Mouse (Mus musculus) neural tube, embryonic 12.5 days (tissue): Measurements from ENCODE around the gene Ptprm. TPM values are rescaled to one million over a fixed set of nuclear protein-coding genes. Genes with fewer than 3 reads are reported as not detected.
A peak's percentile ranks its signal among the peaks of the same experiment; 100 is the strongest.

Experiments
- ATAC-seq: fragments of 200-750 bp; cut with Nextera tagmentation; 2 replicates; pipeline ENCODE4 v1.8.0; 2017; ENCODE audit warnings: low read depth, mild to moderate bottlenecking, moderate TSS enrichment, moderate library complexity; ENCODE audit not compliant: low FRiP score
- H3K27ac ChIP-seq: fragments of 300-500 bp; sonication (generic); 2 replicates; pipeline ENCODE4 v1.5.1; 2016
- H3K27me3 ChIP-seq: fragments of 300-500 bp; sonication (generic); replicated peaks from 2 replicates; pipeline ENCODE4 v1.6.1; 2016; ENCODE audit warnings: mild to moderate bottlenecking
- H3K36me3 ChIP-seq: fragments of 300-500 bp; sonication (generic); 2 replicates; pipeline ENCODE4 v1.6.1; 2016; ENCODE audit warnings: mild to moderate bottlenecking
- H3K4me1 ChIP-seq: fragments of 300-500 bp; sonication (generic); 2 replicates; pipeline ENCODE4 v1.6.1; 2016
- H3K4me2 ChIP-seq: fragments of 300-500 bp; sonication (generic); replicated peaks from 2 replicates; pipeline ENCODE4 v1.6.1; 2016; ENCODE audit warnings: mild to moderate bottlenecking
- H3K4me3 ChIP-seq: fragments of 300-500 bp; sonication (generic); 2 replicates; pipeline ENCODE4 v1.5.1; 2016
- H3K9ac ChIP-seq: fragments of 300-500 bp; sonication (generic); 2 replicates; pipeline ENCODE4 v1.6.1; 2016; ENCODE audit warnings: mild to moderate bottlenecking
- H3K9me3 ChIP-seq: fragments of 300-500 bp; sonication (generic); 2 replicates; pipeline ENCODE4 v1.6.1; 2016; ENCODE audit warnings: mild to moderate bottlenecking
- WGBS: fragments of 180-500 bp; shearing (Covaris S2); methylation state at CpG from one replicate; pipeline ENCODE4 v1.1.7; 2016; 5-methylcytosine and 5-hydroxymethylcytosine counted together
- polyA plus RNA-seq: library from polyadenylated mRNA; unstranded; fragments of >200 nt; fragmentation: Nextera tagmentation; extraction: Ambion mirVana; gene quantifications from 2 replicates; pipeline ENCODE4 v1.2.1, GENCODE M21; 2016

Ptprm gene
- polyA plus RNA-seq, 1 experiment from 2014 or later: 15.6 TPM

DNA sequence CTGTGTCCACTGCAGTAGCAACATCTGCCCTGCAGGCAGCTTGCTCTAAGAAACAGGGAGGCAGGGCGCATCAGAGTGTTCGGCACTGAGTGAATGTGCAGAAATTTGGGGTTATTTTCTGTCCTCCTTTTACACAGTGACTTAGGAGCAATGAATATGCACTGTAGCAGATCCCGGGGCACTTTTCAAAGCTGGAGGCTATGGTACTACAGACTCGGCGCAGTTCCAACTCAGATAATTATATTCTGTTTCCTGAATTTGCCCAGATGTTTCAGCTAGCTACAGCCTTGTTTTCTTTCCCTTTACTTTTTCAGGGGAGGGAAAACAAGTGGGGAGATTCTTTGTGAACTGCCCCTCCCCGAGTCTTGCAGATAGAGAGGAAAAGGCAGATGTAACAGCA lies 281.1 kb downstream of the Ptprm start:
- H3K9ac ChIP-seq: no peak overlapping the region
- no peak overlapping the region for H3K4me3 ChIP-seq
- no peak for ATAC-seq
- no peaks in the 10 kb centered on the region for H3K27me3 ChIP-seq
- H3K4me2 ChIP-seq: no peak overlapping the region
- H3K36me3 ChIP-seq: no peaks in the 10 kb centered on the region
- 84% methylated on average over 6 of the region's 6 CpGs for WGBS
- no peak overlapping the region for H3K27ac ChIP-seq
- H3K4me1 ChIP-seq: no peaks in the 10 kb centered on the region
- H3K9me3 ChIP-seq: no peaks in the 10 kb centered on the region

- Histone ChIP-seq H3K4me1 (no peaks in the 10 kb centered on the region), H3K27me3 (no peaks in the 10 kb centered on the region), H3K9ac (no peak overlapping the region), H3K9me3 (no peaks in the 10 kb centered on the region), H3K4me3 (no peak overlapping the region), H3K4me2 (no peak overlapping the region), H3K27ac (no peak overlapping the region), H3K36me3 (no peaks in the 10 kb centered on the region)
- ATAC-seq: no peak
- 85% methylated on average over 7 of the region's 7 CpGs for WGBS
These were observed 282.8 kb downstream of the Ptprm start for GRCm38 (mm10) chr17:67071231-67072009.

- Histone ChIP-seq H3K27ac (no peak overlapping the region), H3K9me3 (no peaks in the 10 kb centered on the region), H3K4me1 (no peaks in the 10 kb centered on the region), H3K36me3 (no peaks in the 10 kb centered on the region), H3K4me3 (no peak overlapping the region), H3K27me3 (no peaks in the 10 kb centered on the region), H3K4me2 (no peak overlapping the region), H3K9ac (no peak overlapping the region)
- WGBS: 86% methylated on average over 5 of the region's 5 CpGs
- no peak for ATAC-seq
These were observed 290.6 kb downstream of the Ptprm start for GRCm38 (mm10) chr17:67063611-67064010.

DNA sequence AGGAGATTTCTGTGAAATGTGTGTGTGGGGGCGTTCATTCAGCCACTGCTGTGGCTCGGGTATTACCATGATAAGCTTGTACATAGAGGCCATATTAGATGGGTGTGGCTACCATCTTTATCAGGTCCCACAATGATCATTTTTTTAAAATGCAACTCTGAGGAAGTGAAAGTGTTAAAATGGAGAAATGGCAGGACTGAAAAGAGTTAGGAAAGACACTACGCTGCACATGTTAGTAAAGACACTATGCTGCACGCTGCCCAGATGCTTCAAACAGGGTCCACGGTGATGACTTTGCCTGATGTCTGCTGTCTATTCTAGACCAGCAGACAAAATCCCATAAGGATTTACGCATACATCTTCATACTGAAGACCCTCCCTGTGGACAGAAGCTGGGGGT lies 298.6 kb downstream of the Ptprm start:
- no peaks in the 10 kb centered on the region for H3K9me3 ChIP-seq
- H3K4me1 ChIP-seq: peaks cover 6% of the 10 kb centered on the region; the same call in 1 of the 2 replicates
- no peak overlapping the region for H3K4me3 ChIP-seq
- no peaks in the 10 kb centered on the region for H3K36me3 ChIP-seq
- H3K27ac ChIP-seq: no peak overlapping the region
- H3K4me2 ChIP-seq: no peak overlapping the region
- ATAC-seq: no peak
- WGBS: 92% methylated on average over 6 of the region's 6 CpGs
- H3K9ac ChIP-seq: no peak overlapping the region
- no peaks in the 10 kb centered on the region for H3K27me3 ChIP-seq

DNA sequence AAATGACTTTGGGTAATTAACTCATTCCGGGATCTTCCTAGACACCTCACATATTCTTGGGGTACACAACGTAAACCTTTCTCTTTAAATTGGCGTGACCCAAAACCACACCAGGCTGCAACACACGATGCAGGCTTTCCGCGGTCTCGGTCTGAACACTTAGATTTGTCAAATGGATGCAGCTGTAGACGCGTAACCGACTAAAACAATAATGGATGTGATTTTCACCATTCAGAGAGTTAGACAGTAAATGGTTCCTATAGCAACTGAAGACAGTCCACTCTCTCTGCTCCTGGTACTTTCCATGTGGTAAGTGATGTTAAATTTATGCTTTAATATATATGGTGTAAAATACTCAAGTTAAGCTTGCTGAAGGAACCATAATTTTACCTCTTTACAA lies 300.1 kb downstream of the Ptprm start:
- no peaks in the 10 kb centered on the region for H3K9me3 ChIP-seq
- H3K4me2 ChIP-seq: no peak overlapping the region
- no peaks in the 10 kb centered on the region for H3K27me3 ChIP-seq
- H3K4me1 ChIP-seq: peaks cover 6% of the 10 kb centered on the region; the same call in 1 of the 2 replicates
- H3K9ac ChIP-seq: no peak overlapping the region
- no peak overlapping the region for H3K4me3 ChIP-seq
- H3K36me3 ChIP-seq: no peaks in the 10 kb centered on the region
- no peak overlapping the region for H3K27ac ChIP-seq
- peak; percentile 41; the same call in 1 of the 2 replicates for ATAC-seq
- WGBS: 74% methylated on average over 10 of the region's 10 CpGs

- no peak overlapping the region for H3K4me2 ChIP-seq
- H3K9ac ChIP-seq: no peak overlapping the region
- H3K27ac ChIP-seq: no peak overlapping the region
- no peaks in the 10 kb centered on the region for H3K9me3 ChIP-seq
- no peak overlapping the region for H3K4me3 ChIP-seq
- WGBS: 65% methylated on average over 11 of the region's 11 CpGs
- no peak for ATAC-seq
- H3K4me1 ChIP-seq: peaks cover 6% of the 10 kb centered on the region; the same call in 1 of the 2 replicates
- H3K36me3 ChIP-seq: no peaks in the 10 kb centered on the region
- H3K27me3 ChIP-seq: no peaks in the 10 kb centered on the region
These were observed 301.5 kb downstream of the Ptprm start for GRCm38 (mm10) chr17:67052624-67053314.

DNA sequence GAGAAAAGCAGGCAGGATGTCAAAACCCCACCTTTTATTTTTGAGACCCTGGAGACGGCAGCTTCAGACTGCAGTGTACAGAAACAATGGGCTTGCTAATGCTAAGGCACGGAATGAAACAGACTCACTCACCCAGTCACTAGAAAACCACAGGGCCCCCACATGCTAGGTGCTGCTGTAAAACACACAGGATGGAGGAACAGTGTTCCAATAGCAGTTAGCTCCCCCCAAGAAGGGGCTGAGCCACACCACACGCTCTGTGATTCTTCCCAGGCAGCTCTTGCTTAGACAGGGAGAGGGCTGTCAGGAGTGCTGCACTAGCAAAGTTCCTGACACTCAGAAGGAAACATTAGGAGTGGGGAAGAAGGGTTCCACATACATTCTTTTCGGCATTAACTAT lies 306.6 kb downstream of the Ptprm start:
- H3K4me3 ChIP-seq: no peak overlapping the region
- H3K9me3 ChIP-seq: no peaks in the 10 kb centered on the region
- H3K4me2 ChIP-seq: peak overlapping the region; percentile 22; the same call in 1 of the 2 replicates
- no peaks in the 10 kb centered on the region for H3K4me1 ChIP-seq
- H3K27ac ChIP-seq: no peak overlapping the region
- WGBS: 41% methylated on average over 4 of the region's 4 CpGs
- ATAC-seq: no peak
- no peaks in the 10 kb centered on the region for H3K27me3 ChIP-seq
- no peaks in the 10 kb centered on the region for H3K36me3 ChIP-seq
- H3K9ac ChIP-seq: no peak overlapping the region

GRCm38 (mm10) chr17:67038558-67038957 lies 315.7 kb downstream of the Ptprm start:
- Histone ChIP-seq H3K4me2 (no peak overlapping the region), H3K9ac (no peak overlapping the region), H3K36me3 (no peaks in the 10 kb centered on the region), H3K4me3 (no peak overlapping the region), H3K4me1 (no peaks in the 10 kb centered on the region), H3K27ac (no peak overlapping the region), H3K9me3 (no peaks in the 10 kb centered on the region), H3K27me3 (no peaks in the 10 kb centered on the region)
- WGBS: 73% methylated on average over 6 of the region's 6 CpGs
- ATAC-seq: no peak

GRCm38 (mm10) chr17:67033547-67033946 lies 320.7 kb downstream of the Ptprm start:
- Histone ChIP-seq H3K4me2 (no peak overlapping the region), H3K27me3 (no peaks in the 10 kb centered on the region), H3K9ac (no peak overlapping the region), H3K9me3 (no peaks in the 10 kb centered on the region), H3K27ac (no peak overlapping the region), H3K36me3 (no peaks in the 10 kb centered on the region), H3K4me1 (no peaks in the 10 kb centered on the region), H3K4me3 (no peak overlapping the region)
- ATAC-seq: no peak
- 89% methylated on average over 3 of the region's 3 CpGs for WGBS

DNA sequence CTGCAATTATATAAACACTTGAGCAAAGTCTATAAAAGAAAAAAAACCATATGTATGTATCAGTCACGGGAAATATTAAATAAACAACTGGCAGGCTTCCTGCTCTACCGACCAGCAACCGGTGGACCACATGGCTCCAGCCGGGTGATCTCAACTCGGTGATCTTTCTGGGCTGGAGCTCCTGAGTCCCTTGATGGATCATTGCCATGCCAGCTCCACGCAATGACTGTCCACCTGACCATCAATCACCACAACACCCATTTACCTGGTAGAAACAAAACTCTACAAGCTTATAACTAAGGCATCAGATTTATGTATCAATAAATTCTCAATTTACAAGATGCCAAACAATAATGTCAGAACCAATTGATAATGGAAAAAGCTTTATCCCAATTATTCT lies 322.2 kb downstream of the Ptprm start:
- Histone ChIP-seq H3K36me3 (no peaks in the 10 kb centered on the region), H3K4me3 (no peak overlapping the region), H3K27me3 (no peaks in the 10 kb centered on the region), H3K4me1 (no peaks in the 10 kb centered on the region), H3K9ac (no peak overlapping the region), H3K9me3 (no peaks in the 10 kb centered on the region), H3K27ac (no peak overlapping the region), H3K4me2 (no peak overlapping the region)
- 91% methylated on average over 6 of the region's 6 CpGs for WGBS
- ATAC-seq: no peak

GRCm38 (mm10) chr17:67031341-67031740 lies 322.9 kb downstream of the Ptprm start:
- ATAC-seq: no peak
- Histone ChIP-seq H3K4me2 (no peak overlapping the region), H3K27me3 (no peaks in the 10 kb centered on the region), H3K36me3 (no peaks in the 10 kb centered on the region), H3K4me3 (no peak overlapping the region), H3K27ac (no peak overlapping the region), H3K9me3 (no peaks in the 10 kb centered on the region), H3K9ac (no peak overlapping the region), H3K4me1 (no peaks in the 10 kb centered on the region)
- WGBS: 74% methylated on average over 4 of the region's 4 CpGs

- ATAC-seq: no peak
- Histone ChIP-seq H3K4me1 (no peaks in the 10 kb centered on the region), H3K4me3 (no peak overlapping the region), H3K27me3 (no peaks in the 10 kb centered on the region), H3K36me3 (no peaks in the 10 kb centered on the region), H3K27ac (no peak overlapping the region), H3K9ac (no peak overlapping the region), H3K4me2 (no peak overlapping the region), H3K9me3 (no peaks in the 10 kb centered on the region)
- 87% methylated on average over 9 of the region's 9 CpGs for WGBS
These were observed 327.0 kb downstream of the Ptprm start for GRCm38 (mm10) chr17:67027274-67027673.
